In genomic region chr5:32215510-32215909, GRCm38 (mm10) we compare ENCODE assay signal across 10 mouse cellular contexts. TPM values are rescaled to one million over a fixed set of nuclear protein-coding genes. Genes with fewer than 3 reads are reported as not detected.
DNase-seq lines count a peak whose midpoint lies in the region; ATAC-seq and TF ChIP-seq lines count a peak whose summit lies in the region.
"Had no signal": no experiment of that assay in that cellular context is flagged by ENCODE, and none has a peak within 500 bp of the region (broad histone marks: within the 10 kb centered on the region; RNA-seq: fewer than 3 reads in every experiment).

No protein-coding gene starts in this region.

- 71% methylated on average over 10 of the region's 10 CpGs for WGBS in midbrain, embryonic 10.5 days
- 77% methylated on average over 10 of the region's 10 CpGs for WGBS in midbrain, embryonic 13.5 days
- WGBS in bone marrow, adult 2 months: 70% methylated on average over 10 of the region's 10 CpGs

- DNase-seq in cerebellum, adult 9-10 months: peak; percentile 19
- DNase-seq in cerebellum, adult 9-11 months: no peak
- DNase-seq in midbrain, embryonic 10.5 days (ENCODE audit: low spot score): peak; percentile 52
- peak; percentile 67 for DNase-seq in kidney, postnatal 10 days
- DNase-seq in spleen, adult 18-20 months: peak; percentile 14 to 60
- DNase-seq in frontal cortex, postnatal 10 days (ENCODE audit: low spot score in 2 of 2): no peak

- H3K4me2 ChIP-seq in midbrain, embryonic 13.5 days (replicated peaks): no peak overlapping the region
- H3K4me2 ChIP-seq: hindbrain, embryonic 15.5 days; midbrain, embryonic 12.5 days had no signal

- no peak overlapping the region for H3K9ac ChIP-seq in midbrain, embryonic 13.5 days (replicated peaks)
- H3K9ac ChIP-seq: hindbrain, embryonic 15.5 days; midbrain, embryonic 12.5 days had no signal

- no peaks in the 10 kb centered on the region for H3K9me3 ChIP-seq in midbrain, embryonic 10.5 days (replicated peaks)
- no peaks in the 10 kb centered on the region for H3K9me3 ChIP-seq in midbrain, embryonic 13.5 days
- H3K9me3 ChIP-seq: hindbrain, embryonic 15.5 days; midbrain, embryonic 12.5 days had no signal

- H3K4me3 ChIP-seq in midbrain, embryonic 10.5 days: no peak overlapping the region
- no peak overlapping the region for H3K4me3 ChIP-seq in midbrain, embryonic 13.5 days (replicated peaks)
- no peak overlapping the region for H3K4me3 ChIP-seq in bone marrow, adult 2 months (replicated peaks; ENCODE audit: control insufficient read depth, low read depth, low read length)
- H3K4me3 ChIP-seq: hindbrain, embryonic 15.5 days; midbrain, embryonic 12.5 days had no signal

- ATAC-seq in midbrain, embryonic 13.5 days: no peak

- H3K27ac ChIP-seq in midbrain, embryonic 10.5 days (replicated peaks): no peak overlapping the region
- H3K27ac ChIP-seq in midbrain, embryonic 13.5 days: no peak overlapping the region
- H3K27ac ChIP-seq in bone marrow, adult 2 months (ENCODE audit: control insufficient read depth, insufficient read depth, low read depth, low read length, poor library complexity): no peak overlapping the region
- H3K27ac ChIP-seq: hindbrain, embryonic 15.5 days; midbrain, embryonic 12.5 days had no signal

- H3K27me3 ChIP-seq in midbrain, embryonic 10.5 days (ENCODE audit: low read depth, poor library complexity, severe bottlenecking): 0 out of 2 replicates have a peak, but pooled peaks cover 4% of the 10 kb centered on the region
- no peaks in the 10 kb centered on the region for H3K27me3 ChIP-seq in midbrain, embryonic 13.5 days
- H3K27me3 ChIP-seq: hindbrain, embryonic 15.5 days; midbrain, embryonic 12.5 days had no signal

- no peak for TF ChIP-seq POLR2A in bone marrow, adult 2 months (IDR thresholded peaks at IDR 0.05; ENCODE audit: borderline replicate concordance, control insufficient read depth, low read depth, low read length)

- no peaks in the 10 kb centered on the region for H3K36me3 ChIP-seq in midbrain, embryonic 10.5 days
- no peaks in the 10 kb centered on the region for H3K36me3 ChIP-seq in midbrain, embryonic 13.5 days
- H3K36me3 ChIP-seq: hindbrain, embryonic 15.5 days; midbrain, embryonic 12.5 days had no signal

- H3K4me1 ChIP-seq in midbrain, embryonic 10.5 days: peaks cover 9% of the 10 kb centered on the region
- H3K4me1 ChIP-seq in midbrain, embryonic 13.5 days (replicated peaks): peaks cover 5% of the 10 kb centered on the region
- H3K4me1 ChIP-seq in bone marrow, adult 2 months (ENCODE audit: control insufficient read depth, insufficient read depth, low read length): no peaks in the 10 kb centered on the region
- H3K4me1 ChIP-seq: hindbrain, embryonic 15.5 days had no signal

- TF ChIP-seq CTCF in bone marrow, adult 2 months (IDR thresholded peaks at IDR 0.05; ENCODE audit: control insufficient read depth, insufficient read depth, low read length): peak; percentile 57

RNA-seq across cellular contexts. Expression of gene Plb1, which starts 17.0 kb away (rescaled TPM):
- polyA plus RNA-seq in midbrain, embryonic 10.5 days (2016; fragmentation: Nextera tagmentation; extraction: Ambion mirVana): 0.05 TPM in 1 of 2 replicates, not detected in the other
- polyA plus RNA-seq in midbrain, embryonic 13.5 days (2015; fragmentation: Nextera tagmentation; extraction: Ambion mirVana): not detected in 2 replicates
- not detected in 2 replicates for polyA plus RNA-seq in bone marrow, adult 2 months (2011; ENCODE audit: insufficient read depth, insufficient read length, low replicate concordance, missing spikeins)
- polyA plus RNA-seq: hindbrain, embryonic 15.5 days had no signal

Comparison
In these comparisons a context has a peak if more than half of its experiments do, and no peak if none do; other contexts are left out.
1. DNase-seq: peak in cerebellum, adult 9-10 months (single experiment), midbrain, embryonic 10.5 days (single experiment), kidney, postnatal 10 days (single experiment) and spleen, adult 18-20 months (2 of 2); none in cerebellum, adult 9-11 months (single experiment) and frontal cortex, postnatal 10 days (0 of 2).